Mouse (Mus musculus): ENCODE measurements at regions not wholly inside any gene's neighbourhood (a gene's known extent, or its start where the extent isn't known, plus 50 kb on each side); places are given as distances from the start of the nearest gene placed in this dataset.

- no peak for DNase-seq (ENCODE audit: low read depth)
These were observed 346.4 kb downstream of the Rnf144a start for GRCm38 (mm10) chr12:26068685-26069008.

- no peak for DNase-seq (ENCODE audit: low read depth)
These were observed 347.0 kb downstream of the Rnf144a start for GRCm38 (mm10) chr12:26067866-26068684.

- DNase-seq (ENCODE audit: low read depth) = no peak
These were observed 354.7 kb downstream of the Rnf144a start for GRCm38 (mm10) chr12:26060378-26060777.

GRCm38 (mm10) chr12:26059090-26059489, 356.0 kb downstream of the Rnf144a start:
- no peak for DNase-seq (ENCODE audit: low read depth)

GRCm38 (mm10) chr12:26057491-26058054, 357.5 kb downstream of the Rnf144a start:
- no peak for DNase-seq (ENCODE audit: low read depth)

- no peak for DNase-seq (ENCODE audit: low read depth)
These were observed 368.1 kb downstream of the Rnf144a start for GRCm38 (mm10) chr12:26046991-26047390.

GRCm38 (mm10) chr12:26045321-26045720, 369.7 kb downstream of the Rnf144a start:
- DNase-seq (ENCODE audit: low read depth) = no peak

GRCm38 (mm10) chr12:26012951-26013350, 402.1 kb downstream of the Rnf144a start:
- DNase-seq (ENCODE audit: low read depth) = no peak

GRCm38 (mm10) chr12:25994063-25994462, 421.0 kb downstream of the Rnf144a start:
- DNase-seq (ENCODE audit: low read depth) = no peak

GRCm38 (mm10) chr12:25991801-25992525, 423.1 kb downstream of the Rnf144a start:
- no peak for DNase-seq (ENCODE audit: low read depth)

- DNase-seq (ENCODE audit: low read depth) = no peak
These were observed 432.5 kb downstream of the Rnf144a start for GRCm38 (mm10) chr12:25982545-25982944.

- no peak for DNase-seq (ENCODE audit: low read depth)
These were observed 436.7 kb downstream of the Rnf144a start for GRCm38 (mm10) chr12:25978335-25978734.

GRCm38 (mm10) chr12:25958584-25958983, 456.5 kb downstream of the Rnf144a start:
- no peak for DNase-seq (ENCODE audit: low read depth)

GRCm38 (mm10) chr12:25957547-25957946, 457.5 kb downstream of the Rnf144a start:
- DNase-seq (ENCODE audit: low read depth) = no peak

- no peak for DNase-seq (ENCODE audit: low read depth)
These were observed 467.9 kb downstream of the Rnf144a start for GRCm38 (mm10) chr12:25947107-25947506.

- DNase-seq (ENCODE audit: low read depth) = no peak
These were observed 468.9 kb downstream of the Rnf144a start for GRCm38 (mm10) chr12:25946121-25946520.

GRCm38 (mm10) chr12:25938856-25939255, 476.2 kb downstream of the Rnf144a start:
- DNase-seq (ENCODE audit: low read depth) = no peak

- DNase-seq (ENCODE audit: low read depth) = no peak
These were observed 480.1 kb downstream of the Rnf144a start for GRCm38 (mm10) chr12:25934946-25935345.

GRCm38 (mm10) chr12:25934526-25934925, 480.5 kb downstream of the Rnf144a start:
- DNase-seq (ENCODE audit: low read depth) = no peak

GRCm38 (mm10) chr12:25926367-25926766, 488.7 kb downstream of the Rnf144a start:
- DNase-seq (ENCODE audit: low read depth) = no peak

- no peak for DNase-seq (ENCODE audit: low read depth)
These were observed 490.5 kb downstream of the Rnf144a start for GRCm38 (mm10) chr12:25924526-25924925.

- no peak for DNase-seq (ENCODE audit: low read depth)
These were observed 491.3 kb downstream of the Rnf144a start for GRCm38 (mm10) chr12:25923772-25924171.

GRCm38 (mm10) chr12:25905614-25906013, 509.4 kb downstream of the Rnf144a start:
- DNase-seq (ENCODE audit: low read depth) = no peak
